Mouse (Mus musculus) WW6 (cell line): Measurements from ENCODE around the gene Zfp12.
"Not testable (repeated sequence)": the region's sequence is repeated elsewhere in the genome, so short reads cannot be mapped to it uniquely, and the experiment has no call there.

Experiments used
- DNase-seq: peaks from one replicate; pipeline ENCODE4 v3.0.0-alpha.2; 2013; ENCODE audit warnings: low read depth, low spot score

Gene Zfp12

DNA sequence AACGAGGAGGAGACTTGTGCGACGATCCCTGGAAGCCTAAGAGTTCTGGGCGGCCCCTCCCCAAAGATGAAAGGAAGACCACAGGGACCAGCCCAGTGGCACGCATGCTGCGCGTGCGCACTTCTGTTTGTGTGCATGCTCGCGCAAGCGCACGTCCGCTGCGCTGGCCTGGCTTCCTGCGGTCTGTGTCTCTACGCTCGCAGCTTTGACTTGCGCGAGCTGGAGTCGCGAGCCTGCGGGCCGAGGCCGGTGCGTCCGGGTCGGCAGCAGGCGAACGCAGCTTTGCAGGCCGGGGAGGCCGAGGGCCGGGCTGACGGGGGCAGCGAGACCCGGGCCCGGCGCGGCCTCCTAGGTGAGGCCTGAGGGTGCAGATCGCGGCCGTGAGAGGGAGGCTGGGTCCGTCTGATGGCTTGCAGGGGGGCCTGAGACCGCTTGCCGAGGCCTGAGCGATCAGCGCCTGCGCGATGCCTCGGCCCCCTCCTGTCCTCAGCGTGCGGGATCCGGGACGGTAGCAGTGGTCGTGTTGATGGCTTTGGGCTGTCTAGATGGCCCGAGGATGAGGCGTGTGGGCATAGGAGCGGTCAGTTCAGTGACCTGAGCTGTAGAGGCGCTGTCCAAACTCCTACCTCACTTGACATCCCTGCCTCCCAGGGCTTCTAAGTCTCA is at the start of gene Zfp12:
Gene Zfp12 (plus strand): TSS at position 136 of the 666 bp plus-strand sequence.
- DNase-seq, result peak; percentile 93

- DNase-seq, result not testable (repeated sequence)
Measured at GRCm38 (mm10) chr5:143188014-143188413, 46.9 kb upstream of the Zfp12 start.

GRCm38 (mm10) chr5:143192806-143193205 is 42.2 kb upstream of the Zfp12 start:
- no peak for DNase-seq

DNA sequence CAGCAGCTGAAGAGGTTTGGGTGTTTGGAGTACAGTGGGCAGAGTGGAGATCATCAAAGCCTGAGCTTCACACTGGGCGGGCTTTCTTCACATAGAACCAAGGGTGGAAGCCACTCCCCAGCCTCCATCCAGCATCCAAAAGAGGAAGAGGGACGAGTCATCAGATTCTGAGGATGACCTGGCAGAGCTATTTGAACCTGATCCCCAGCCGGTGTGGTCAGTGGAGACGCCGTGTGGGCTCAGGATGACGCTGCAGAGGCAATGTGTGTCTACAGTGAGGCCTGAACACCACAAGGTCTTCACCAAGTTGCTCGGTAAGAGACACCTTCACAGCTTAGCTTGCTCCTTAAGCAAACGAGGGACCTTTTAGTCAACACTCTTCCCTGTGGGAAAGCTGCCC is 40.2 kb upstream of the Zfp12 start:
- not testable (repeated sequence) for DNase-seq

GRCm38 (mm10) chr5:143195166-143195565 is 39.8 kb upstream of the Zfp12 start:
- no peak for DNase-seq

DNA sequence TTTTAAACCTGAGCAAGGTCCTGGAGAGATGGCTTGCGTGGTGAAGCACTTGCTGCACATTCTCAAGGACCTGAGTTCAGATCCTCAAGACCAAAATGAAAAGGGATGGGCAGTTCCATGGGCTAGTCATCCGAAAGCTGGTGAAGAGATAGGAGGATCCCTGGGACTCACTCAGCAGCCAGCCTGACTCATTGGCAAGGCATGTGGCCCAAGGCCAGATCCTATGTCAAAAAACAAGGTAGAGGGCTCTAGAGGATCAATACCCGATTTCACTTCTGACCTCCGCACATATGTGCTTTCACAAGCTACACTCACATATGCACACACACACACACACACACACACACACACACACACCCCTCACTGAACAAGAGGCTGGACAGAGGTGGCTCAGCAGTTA is 38.5 kb upstream of the Zfp12 start:
- no peak for DNase-seq

- DNase-seq, result no peak
Measured at GRCm38 (mm10) chr5:143205015-143205414, 29.9 kb upstream of the Zfp12 start.

- DNase-seq, result no peak
Measured at GRCm38 (mm10) chr5:143213832-143214231, 21.1 kb upstream of the Zfp12 start.

- no peak for DNase-seq
Measured at GRCm38 (mm10) chr5:143220996-143221395, 14.0 kb upstream of the Zfp12 start.

GRCm38 (mm10) chr5:143222287-143222686 is 12.7 kb upstream of the Zfp12 start:
- no peak for DNase-seq

DNA sequence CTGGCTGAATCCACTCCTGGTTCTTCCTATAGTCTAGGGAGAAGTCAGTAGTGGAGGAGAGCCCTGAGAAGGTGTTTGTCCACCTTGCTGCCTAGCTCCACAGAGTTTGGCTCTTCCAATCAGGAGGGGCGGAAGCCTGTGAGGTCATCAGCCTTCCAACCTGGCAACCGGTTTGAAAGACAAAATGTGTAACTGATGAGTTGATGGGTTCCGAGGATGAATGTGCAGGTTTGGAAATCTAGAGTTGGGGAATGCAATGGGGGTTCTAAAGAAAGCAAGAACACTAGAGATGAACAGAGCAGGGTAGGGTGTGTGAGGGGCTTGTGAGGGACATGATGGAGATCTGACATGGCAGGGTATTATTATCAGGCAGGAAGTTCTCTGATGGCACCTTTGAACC is 8.2 kb upstream of the Zfp12 start, which contains the start of gene Spdye4a:
Gene Spdye4a (minus strand): TSS at position 101 of the 400 bp plus-strand sequence.
- no peak for DNase-seq

- no peak for DNase-seq
Measured at GRCm38 (mm10) chr5:143236036-143236435, 1.1 kb downstream of the Zfp12 start.

GRCm38 (mm10) chr5:143244926-143245325 is 10.0 kb downstream of the Zfp12 start:
- no peak for DNase-seq

GRCm38 (mm10) chr5:143252039-143252438 is 17.1 kb downstream of the Zfp12 start:
- DNase-seq, result no peak

GRCm38 (mm10) chr5:143252791-143253185 is 17.8 kb downstream of the Zfp12 start:
- DNase-seq, result no peak

DNA sequence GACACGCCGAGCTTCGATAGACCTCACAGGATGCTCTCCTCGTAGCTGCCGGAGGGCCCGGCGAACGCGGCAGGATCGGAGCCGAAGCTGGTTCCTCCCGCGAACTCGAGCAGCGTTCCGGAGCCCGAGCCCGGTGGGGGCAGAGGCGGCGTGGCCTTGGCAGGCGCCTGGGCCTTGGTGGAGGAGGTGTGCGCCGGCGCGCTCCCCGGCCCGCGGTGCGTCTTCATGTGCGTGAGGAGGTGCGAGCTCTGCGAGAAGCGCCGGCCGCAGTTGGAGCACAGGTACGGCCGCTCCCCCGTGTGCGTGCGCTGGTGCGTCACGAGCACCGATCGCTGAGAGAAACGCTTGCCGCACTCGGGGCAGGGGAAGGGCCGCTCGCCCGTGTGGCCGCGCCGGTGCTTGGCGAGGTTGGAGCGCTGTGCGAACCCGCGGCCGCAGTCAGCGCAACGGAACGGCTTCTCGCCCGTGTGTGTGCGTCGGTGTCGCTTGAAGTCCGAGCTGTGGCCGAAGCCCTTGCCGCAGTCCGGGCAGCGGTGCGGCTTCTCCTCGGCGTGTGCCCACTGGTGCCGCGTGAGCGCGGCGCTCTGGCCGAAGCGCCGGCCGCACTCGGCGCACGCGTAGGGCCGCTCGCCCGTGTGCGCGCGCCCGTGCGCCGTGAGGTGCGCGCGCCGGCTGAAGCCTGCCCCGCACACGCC is 18.4 kb downstream of the Zfp12 start:
- DNase-seq, result peak; percentile 29

DNA sequence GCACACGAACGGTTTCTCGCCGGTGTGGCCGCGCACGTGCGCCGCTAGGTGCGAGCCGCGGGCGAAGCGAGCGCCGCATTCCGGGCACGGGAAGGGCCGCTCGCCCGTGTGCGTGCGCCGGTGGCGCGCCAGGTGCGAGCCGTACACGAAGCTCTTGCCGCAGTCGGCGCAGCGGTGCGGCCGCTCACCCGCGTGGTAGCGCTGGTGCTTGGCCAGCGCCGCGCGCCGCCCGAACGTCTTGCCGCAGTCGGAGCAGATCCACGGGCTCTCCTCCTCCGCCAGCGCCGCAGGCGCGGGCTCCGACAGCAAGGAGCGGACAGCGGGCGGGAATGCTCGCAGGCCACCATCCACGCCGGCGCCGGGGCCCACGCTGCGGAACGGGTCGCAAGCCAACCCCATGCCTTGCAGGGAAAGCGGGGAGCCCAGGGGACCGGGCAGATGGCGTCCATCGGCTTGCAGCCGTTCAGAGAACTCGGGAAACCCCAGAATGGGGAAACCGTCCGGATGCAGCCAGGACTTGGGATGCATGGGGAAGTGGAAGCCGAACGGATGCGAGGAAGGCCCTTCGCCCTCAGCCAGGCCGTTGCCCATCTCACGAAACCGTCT is 19.0 kb downstream of the Zfp12 start:
- DNase-seq, result peak; percentile 26

DNA sequence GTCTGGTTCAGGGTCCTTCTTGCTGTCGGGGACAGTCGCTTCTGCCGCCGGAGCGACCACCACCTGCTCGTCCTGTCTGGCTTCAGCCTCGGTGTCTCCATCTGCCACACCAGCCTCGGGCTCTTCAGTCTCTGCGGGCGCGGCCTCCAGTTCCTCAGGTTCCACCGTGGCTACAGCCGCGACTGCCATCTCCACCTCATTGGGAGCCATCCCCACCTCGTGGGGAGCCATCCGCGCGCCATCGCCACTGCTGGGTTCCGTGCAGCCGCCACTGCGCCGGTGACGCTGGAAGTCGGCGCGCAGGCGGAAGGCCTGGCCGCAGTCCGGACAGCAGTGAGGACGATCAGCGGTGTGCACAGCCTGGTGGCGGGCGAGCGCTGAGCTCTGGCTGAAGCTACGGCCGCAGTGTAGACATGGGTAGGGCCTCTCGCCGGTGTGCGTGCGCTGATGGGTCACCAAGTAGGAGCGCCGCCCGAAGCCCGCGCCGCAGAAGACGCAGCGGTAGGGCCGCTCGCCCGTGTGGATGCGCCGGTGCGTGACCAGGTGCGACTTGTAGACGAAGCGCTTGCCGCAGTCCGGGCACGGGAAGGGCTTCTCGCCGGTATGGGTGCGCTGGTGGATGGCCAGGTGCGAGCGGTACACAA is 19.6 kb downstream of the Zfp12 start:
- DNase-seq, result peak; percentile 31

DNA sequence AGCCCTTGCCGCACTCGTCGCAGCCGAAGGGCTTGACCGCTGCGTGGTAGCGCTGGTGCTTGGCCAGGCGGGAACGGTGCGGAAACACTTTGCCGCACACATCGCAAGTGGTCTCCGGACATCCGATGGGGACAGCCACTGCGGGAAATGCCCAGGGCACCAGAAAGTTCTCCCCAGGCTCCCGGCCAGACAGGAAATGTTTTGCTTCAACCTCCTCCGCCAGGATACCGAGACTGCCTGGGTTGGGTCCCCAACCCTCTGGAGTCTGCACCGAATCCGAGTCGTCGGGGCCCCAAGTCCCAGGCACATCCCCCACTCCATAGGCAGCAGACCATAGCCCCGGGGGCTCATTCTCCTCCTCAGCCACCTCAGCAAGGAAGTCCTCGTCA is 20.2 kb downstream of the Zfp12 start:
- DNase-seq, result no peak

- no peak for DNase-seq
Measured at GRCm38 (mm10) chr5:143255802-143256201, 20.8 kb downstream of the Zfp12 start.

DNA sequence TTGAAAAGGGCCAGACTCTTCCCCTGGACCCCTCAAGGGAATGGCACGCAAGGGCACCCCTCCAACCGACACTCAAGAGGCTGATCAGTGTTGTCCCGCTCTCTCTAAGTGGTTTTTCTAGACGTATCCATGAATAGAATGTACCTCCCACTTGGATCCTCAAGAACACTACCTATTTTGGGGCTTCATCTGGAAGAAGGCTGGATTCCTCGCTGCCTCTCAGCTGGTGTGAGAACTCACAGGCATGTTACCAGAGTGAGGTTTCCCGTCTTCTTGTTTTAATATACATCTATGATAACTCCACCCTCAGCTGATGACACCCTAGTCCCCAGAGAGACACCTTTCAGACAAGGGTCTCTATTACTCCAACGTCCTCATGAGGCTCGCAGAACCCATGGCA is 26.7 kb downstream of the Zfp12 start:
- no peak for DNase-seq

- DNase-seq, result no peak
Measured at GRCm38 (mm10) chr5:143264689-143265088, 29.7 kb downstream of the Zfp12 start.
